Mouse (Mus musculus) embryonic facial prominence, embryonic 15.5 days (tissue): ENCODE results near the gene Fyb. TPM values are rescaled to one million over a fixed set of nuclear protein-coding genes. Genes with fewer than 3 reads are reported as not detected.

Experiments
- ATAC-seq: fragments of 200-750 bp; cut with Nextera tagmentation; 2 replicates; pipeline ENCODE4 v1.8.0; 2017; ENCODE audit warnings: low read depth, moderate TSS enrichment; ENCODE audit not compliant: insufficient number of reproducible peaks, low FRiP score, low TSS enrichment
- H3K27ac ChIP-seq: fragments of 300-500 bp; sonication (generic); replicated peaks from 2 replicates; pipeline ENCODE4 v1.5.1; 2015; ENCODE audit warnings: mild to moderate bottlenecking, inconsistent platforms
- H3K27me3 ChIP-seq: fragments of 300-500 bp; sonication (generic); 2 replicates; pipeline ENCODE4 v1.6.1; 2015; ENCODE audit warnings: inconsistent platforms
- H3K36me3 ChIP-seq: fragments of 300-500 bp; sonication (generic); 2 replicates; pipeline ENCODE4 v1.6.1; 2015; ENCODE audit warnings: mild to moderate bottlenecking, inconsistent platforms
- H3K4me1 ChIP-seq: fragments of 300-500 bp; sonication (generic); 2 replicates; pipeline ENCODE4 v1.6.1; 2015; ENCODE audit warnings: inconsistent platforms
- H3K4me2 ChIP-seq: fragments of 300-500 bp; sonication (generic); replicated peaks from 2 replicates; pipeline ENCODE4 v1.6.1; 2015; ENCODE audit warnings: mild to moderate bottlenecking, inconsistent platforms
- H3K4me3 ChIP-seq: fragments of 300-500 bp; sonication (generic); replicated peaks from 2 replicates; pipeline ENCODE4 v1.5.1; 2015; ENCODE audit warnings: mild to moderate bottlenecking, inconsistent platforms
- H3K9ac ChIP-seq: fragments of 300-500 bp; sonication (generic); 2 replicates; pipeline ENCODE4 v1.6.1; 2015; ENCODE audit warnings: inconsistent platforms
- H3K9me3 ChIP-seq: fragments of 300-500 bp; sonication (generic); replicated peaks from 2 replicates; pipeline ENCODE4 v1.6.1; 2016; ENCODE audit warnings: inconsistent platforms
- WGBS: fragments of 180-500 bp; shearing (Covaris S2); methylation state at CpG from one replicate; pipeline ENCODE4 v1.1.7; 2015; 5-methylcytosine and 5-hydroxymethylcytosine counted together
- polyA plus RNA-seq: library from polyadenylated mRNA; unstranded; fragments of >200 nt; fragmentation: Nextera tagmentation; extraction: Ambion mirVana; gene quantifications from 2 replicates; pipeline ENCODE4 v1.2.1, GENCODE M21; 2015

Gene Fyb
- polyA plus RNA-seq, 1 experiment from 2014 or later: 12.5 TPM

- Histone ChIP-seq H3K9me3 (no peaks in the 10 kb centered on the region), H3K36me3 (no peaks in the 10 kb centered on the region)
- 62% methylated on average over 1 of the region's 1 CpGs for WGBS
Measured at GRCm38 (mm10) chr15:6600314-6600713, 77.7 kb downstream of the Fyb start.

DNA sequence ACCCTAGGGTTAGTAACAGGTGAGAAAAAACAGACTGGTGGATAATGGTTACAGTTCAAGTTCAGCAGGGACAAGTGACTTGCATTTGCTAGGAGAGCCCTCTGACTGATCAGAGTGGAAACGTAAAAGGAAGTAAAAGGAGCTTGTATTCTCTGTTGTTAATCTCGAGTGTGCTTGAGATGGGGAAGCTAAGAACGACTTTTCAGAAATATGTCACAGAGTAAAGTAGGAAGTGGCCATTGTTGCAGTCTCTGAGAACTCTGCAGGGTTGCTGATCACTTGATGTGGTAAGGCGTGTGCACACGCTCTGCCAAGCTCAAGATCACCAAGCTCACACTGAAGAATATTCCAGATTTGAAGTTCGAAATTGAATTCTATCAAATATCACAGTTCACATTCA, 78.7 kb downstream of the Fyb start:
- Histone ChIP-seq H3K27ac (no peak overlapping the region), H3K9ac (no peak overlapping the region), H3K36me3 (no peaks in the 10 kb centered on the region), H3K4me1 (no peaks in the 10 kb centered on the region), H3K4me3 (no peak overlapping the region), H3K4me2 (no peak overlapping the region), H3K27me3 (no peaks in the 10 kb centered on the region), H3K9me3 (no peaks in the 10 kb centered on the region)
- ATAC-seq: no peak
- WGBS: 75% methylated on average over 6 of the region's 6 CpGs

More at GRCm38 (mm10) chr15:6600314-6600713, 77.7 kb downstream of the Fyb start:
- H3K27me3 ChIP-seq: no peaks in the 10 kb centered on the region
- no peak overlapping the region for H3K4me3 ChIP-seq
- no peaks in the 10 kb centered on the region for H3K4me1 ChIP-seq
- no peak for ATAC-seq
- no peak overlapping the region for H3K9ac ChIP-seq
- no peak overlapping the region for H3K27ac ChIP-seq
- H3K4me2 ChIP-seq: no peak overlapping the region

DNA sequence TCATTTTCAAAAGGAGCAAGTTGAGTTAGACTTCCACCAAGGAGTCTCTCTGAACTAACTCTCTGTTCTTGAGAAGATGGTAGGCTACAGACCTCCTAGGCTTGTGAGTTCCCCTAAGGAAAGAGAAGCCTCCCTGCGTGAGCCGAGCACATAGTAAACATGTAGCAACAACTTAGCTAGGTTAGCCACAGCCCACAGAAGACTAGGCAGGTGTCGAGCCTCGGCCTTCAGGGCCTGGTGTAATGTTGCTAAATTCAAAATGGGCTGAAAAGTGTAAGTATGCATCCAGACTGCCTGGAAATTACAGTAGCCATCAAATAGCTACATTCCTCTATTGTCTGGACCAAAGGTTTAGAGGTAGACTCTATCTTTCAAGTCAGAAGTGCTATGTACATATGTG, 79.3 kb downstream of the Fyb start:
- no peak overlapping the region for H3K27ac ChIP-seq

GRCm38 (mm10) chr15:6610703-6611102, 88.0 kb downstream of the Fyb start:
- no peaks in the 10 kb centered on the region for H3K4me1 ChIP-seq
- no peak overlapping the region for H3K4me3 ChIP-seq
- no peaks in the 10 kb centered on the region for H3K9me3 ChIP-seq
- WGBS: 73% methylated on average over 5 of the region's 5 CpGs
- ATAC-seq: no peak
- no peak overlapping the region for H3K27ac ChIP-seq
- no peak overlapping the region for H3K4me2 ChIP-seq
- no peak overlapping the region for H3K9ac ChIP-seq
- H3K36me3 ChIP-seq: no peaks in the 10 kb centered on the region
- no peaks in the 10 kb centered on the region for H3K27me3 ChIP-seq

More for the DNA sequence above, 79.3 kb downstream of the Fyb start:
- 79% methylated on average over 4 of the region's 4 CpGs for WGBS
- no peaks in the 10 kb centered on the region for H3K9me3 ChIP-seq
- no peaks in the 10 kb centered on the region for H3K27me3 ChIP-seq
- no peak for ATAC-seq
- no peaks in the 10 kb centered on the region for H3K36me3 ChIP-seq
- H3K4me1 ChIP-seq: no peaks in the 10 kb centered on the region
- no peak overlapping the region for H3K4me3 ChIP-seq
- H3K4me2 ChIP-seq: no peak overlapping the region
- no peak overlapping the region for H3K9ac ChIP-seq

- Histone ChIP-seq H3K27me3 (no peaks in the 10 kb centered on the region), H3K27ac (no peak overlapping the region), H3K36me3 (no peaks in the 10 kb centered on the region), H3K9ac (no peak overlapping the region), H3K4me1 (no peaks in the 10 kb centered on the region), H3K9me3 (no peaks in the 10 kb centered on the region), H3K4me2 (no peak overlapping the region), H3K4me3 (no peak overlapping the region)
- 82% methylated on average over 3 of the region's 3 CpGs for WGBS
- ATAC-seq: no peak
Measured at GRCm38 (mm10) chr15:6612835-6613234, 90.2 kb downstream of the Fyb start.

DNA sequence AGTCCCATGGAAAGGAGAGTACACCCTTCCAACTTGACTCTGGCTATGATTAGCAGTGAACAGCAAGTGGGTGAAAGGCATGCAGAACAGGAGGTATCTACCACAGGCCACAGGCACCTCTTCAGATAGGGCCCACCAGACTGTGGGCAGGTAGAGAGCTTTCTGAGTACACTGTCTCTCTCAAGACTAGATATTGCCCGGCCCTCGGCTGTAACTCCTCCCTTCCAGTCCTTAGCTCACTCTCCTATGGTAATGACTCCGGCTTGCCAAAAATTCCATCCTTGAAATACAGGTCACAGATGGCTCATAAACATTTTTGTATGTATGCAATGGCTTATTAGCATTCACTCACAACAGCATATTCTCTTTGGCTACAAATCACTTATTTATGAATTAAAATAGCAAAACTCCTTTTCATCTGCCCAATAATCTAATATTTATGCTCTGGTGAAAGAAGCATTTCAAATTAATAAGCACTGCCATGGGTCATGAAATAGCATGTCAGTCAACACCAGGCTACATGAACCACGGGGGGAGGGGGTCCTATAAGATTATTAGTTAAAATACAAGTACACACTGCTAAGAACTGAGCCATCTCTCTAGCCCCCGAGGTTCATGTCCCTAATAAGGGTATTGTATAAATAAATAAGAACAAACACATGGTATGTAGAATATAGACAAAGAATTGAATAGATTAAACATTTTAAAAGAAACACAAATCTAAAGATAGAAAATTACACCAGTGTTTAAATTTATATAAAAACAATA, 93.9 kb downstream of the Fyb start:
- Histone ChIP-seq H3K4me2 (no peak overlapping the region), H3K9ac (no peak overlapping the region), H3K4me3 (no peak overlapping the region), H3K4me1 (no peaks in the 10 kb centered on the region), H3K27me3 (no peaks in the 10 kb centered on the region), H3K36me3 (no peaks in the 10 kb centered on the region), H3K9me3 (no peaks in the 10 kb centered on the region), H3K27ac (no peak overlapping the region)
- ATAC-seq: no peak
- WGBS: 64% methylated on average over 5 of the region's 5 CpGs

DNA sequence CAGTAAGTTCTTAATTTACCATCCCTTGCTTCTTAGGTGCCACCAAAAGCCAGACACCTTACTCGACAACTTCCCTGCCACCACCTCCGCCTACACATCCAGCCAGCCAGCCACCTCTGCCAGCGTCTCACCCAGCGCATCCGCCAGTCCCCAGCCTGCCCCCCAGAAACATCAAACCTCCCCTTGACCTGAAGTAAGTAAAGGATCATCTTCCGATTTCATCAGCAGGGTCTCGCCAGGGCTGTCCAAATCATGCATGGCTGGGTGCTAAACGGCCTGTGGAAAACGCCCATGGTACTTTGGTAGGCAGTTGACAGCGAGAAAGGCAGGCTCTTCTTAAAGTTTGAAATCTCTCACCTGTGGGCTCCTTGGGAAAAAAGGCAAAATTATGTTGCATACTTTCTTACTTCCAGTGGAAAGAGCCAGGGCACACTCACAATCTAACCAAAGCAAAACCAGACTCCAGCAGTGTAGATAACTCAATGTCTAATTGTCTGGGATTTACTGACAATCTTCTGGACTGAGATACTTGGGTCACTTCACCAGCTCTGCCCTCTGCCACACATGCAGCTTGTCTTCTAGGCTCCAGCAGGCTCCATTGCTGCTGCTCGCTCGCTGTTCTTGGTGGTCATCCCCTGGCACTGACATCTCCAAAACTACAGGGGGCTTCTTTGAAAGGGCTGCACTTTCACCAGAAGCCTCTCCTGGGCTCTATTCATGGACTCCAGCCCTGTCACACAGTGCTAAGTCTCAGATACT, 97.1 kb downstream of the Fyb start:
- Histone ChIP-seq H3K4me3 (no peak overlapping the region), H3K36me3 (no peaks in the 10 kb centered on the region), H3K9ac (no peak overlapping the region), H3K4me1 (0 out of 2 replicates have a peak, but pooled peaks cover 5% of the 10 kb centered on the region), H3K27me3 (no peaks in the 10 kb centered on the region), H3K27ac (no peak overlapping the region), H3K4me2 (no peak overlapping the region), H3K9me3 (no peaks in the 10 kb centered on the region)
- 90% methylated on average over 12 of the region's 12 CpGs for WGBS
- ATAC-seq: no peak

DNA sequence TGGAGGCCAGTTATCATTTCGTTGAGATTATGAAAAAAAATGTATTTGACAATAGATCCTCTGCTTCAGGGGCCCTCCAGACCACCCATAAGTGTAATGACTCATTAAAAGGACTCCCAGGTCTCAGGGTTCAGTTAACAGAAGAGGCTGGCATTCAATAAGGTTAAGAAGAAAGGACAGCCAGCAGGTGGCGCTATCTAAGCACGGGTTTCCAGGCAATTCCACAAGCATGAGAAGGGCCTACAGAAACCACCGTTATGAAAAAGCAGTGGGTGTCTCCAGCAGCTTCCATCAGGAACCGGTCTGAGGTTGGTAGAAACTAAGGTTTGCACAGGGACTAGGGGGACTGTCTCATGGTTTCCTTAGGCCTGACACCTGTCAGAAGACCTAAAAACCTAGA, 99.9 kb downstream of the Fyb start:
- Histone ChIP-seq H3K4me1 (peaks cover 15% of the 10 kb centered on the region; the same call in 1 of the 2 replicates), H3K9ac (no peak overlapping the region), H3K27ac (no peak overlapping the region), H3K9me3 (no peaks in the 10 kb centered on the region), H3K27me3 (no peaks in the 10 kb centered on the region), H3K4me3 (no peak overlapping the region), H3K36me3 (no peaks in the 10 kb centered on the region), H3K4me2 (no peak overlapping the region)
- no peak for ATAC-seq
- WGBS: 5% methylated on average over 5 of the region's 5 CpGs

GRCm38 (mm10) chr15:6623529-6624228, 101.0 kb downstream of the Fyb start:
- H3K27me3 ChIP-seq: no peaks in the 10 kb centered on the region
- no peaks in the 10 kb centered on the region for H3K36me3 ChIP-seq
- no peaks in the 10 kb centered on the region for H3K9me3 ChIP-seq
- 86% methylated on average over 8 of the region's 8 CpGs for WGBS
- peaks cover 15% of the 10 kb centered on the region; the same call in 1 of the 2 replicates for H3K4me1 ChIP-seq
- H3K4me2 ChIP-seq: no peak overlapping the region
- H3K27ac ChIP-seq: no peak overlapping the region
- no peak for ATAC-seq
- H3K4me3 ChIP-seq: no peak overlapping the region
- no peak overlapping the region for H3K9ac ChIP-seq

DNA sequence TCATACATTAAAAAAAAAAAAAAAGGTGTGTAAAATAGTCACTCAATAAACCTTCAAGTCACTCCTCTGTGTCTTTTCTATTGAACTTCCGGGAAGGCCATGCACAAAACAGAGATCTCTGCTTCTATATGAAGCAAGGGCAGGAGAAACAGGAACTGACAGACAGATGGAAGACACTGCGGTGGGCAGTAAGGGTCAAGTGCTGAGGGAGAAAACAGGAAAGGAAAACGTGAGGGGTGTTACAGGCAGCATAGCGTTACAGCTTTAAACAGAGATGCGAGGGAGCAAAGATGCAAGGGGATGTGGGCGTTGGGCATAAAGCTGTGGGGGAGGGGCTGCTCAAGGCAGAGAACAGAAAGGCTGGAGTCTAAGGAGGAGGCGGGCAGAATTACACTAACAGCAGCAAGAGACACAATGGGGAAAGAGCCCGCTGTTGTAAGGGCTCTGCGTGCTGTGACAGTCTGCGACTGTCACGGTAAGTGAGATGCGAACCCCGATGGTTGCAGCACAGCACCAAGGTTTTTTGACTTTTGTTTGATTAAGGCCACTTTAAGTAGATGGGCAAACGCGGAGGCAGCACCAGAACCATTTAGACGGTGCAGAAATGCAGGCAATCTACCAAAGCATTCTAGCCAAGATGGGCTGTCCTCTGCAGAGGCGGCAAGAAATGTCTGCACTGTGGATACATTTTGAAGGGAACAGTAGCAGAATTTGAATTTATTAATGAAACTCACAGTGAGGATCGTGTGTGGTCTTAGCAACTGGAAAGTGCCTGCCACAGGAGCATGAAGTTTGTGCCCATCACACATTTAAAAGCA, 101.9 kb downstream of the Fyb start:
- WGBS: 16% methylated on average over 18 of the region's 18 CpGs
- Histone ChIP-seq H3K36me3 (no peaks in the 10 kb centered on the region), H3K4me2 (peak overlapping the region; percentile 45), H3K4me3 (peak overlapping the region; percentile 26), H3K4me1 (peaks cover 15% of the 10 kb centered on the region; the same call in 1 of the 2 replicates), H3K9ac (no peak overlapping the region), H3K27ac (no peak overlapping the region), H3K27me3 (no peaks in the 10 kb centered on the region), H3K9me3 (no peaks in the 10 kb centered on the region)
- ATAC-seq: no peak
